Mouse (Mus musculus) liver, embryonic 16.5 days (tissue): Measurements from ENCODE around the gene Pmvk. TPM values are rescaled to one million over a fixed set of nuclear protein-coding genes. Genes with fewer than 3 reads are reported as not detected.

Source experiments
- ATAC-seq: fragments of 200-750 bp; cut with Nextera tagmentation; 2 replicates; pipeline ENCODE4 v1.8.0; 2017; ENCODE audit warnings: low read depth, mild to moderate bottlenecking, moderate number of reproducible peaks, moderate library complexity
- H3K27ac ChIP-seq: fragments of 300-500 bp; sonication (generic); 2 replicates; pipeline ENCODE4 v1.5.1; 2014; ENCODE audit warnings: mild to moderate bottlenecking, low read length
- H3K27me3 ChIP-seq: fragments of 300-500 bp; sonication (generic); 2 replicates; pipeline ENCODE4 v1.6.1; 2014; ENCODE audit warnings: low read depth, low read length, mixed read lengths; ENCODE audit not compliant: control insufficient read depth, insufficient read depth
- H3K36me3 ChIP-seq: fragments of 300-500 bp; sonication (generic); 2 replicates; pipeline ENCODE4 v1.6.1; 2014; ENCODE audit warnings: mild to moderate bottlenecking; ENCODE audit not compliant: control insufficient read depth, insufficient read depth
- H3K4me1 ChIP-seq: fragments of 300-500 bp; sonication (generic); 2 replicates; pipeline ENCODE4 v1.6.1; 2014; ENCODE audit warnings: low read depth, low read length, mixed read lengths; ENCODE audit not compliant: control insufficient read depth
- H3K4me2 ChIP-seq: fragments of 300-500 bp; sonication (generic); 2 replicates; pipeline ENCODE4 v1.6.1; 2014; ENCODE audit warnings: low read depth, low read length, mixed read lengths
- H3K4me3 ChIP-seq: fragments of 300-500 bp; sonication (generic); 2 replicates; pipeline ENCODE4 v1.5.1; 2014; ENCODE audit warnings: low read depth, mild to moderate bottlenecking, low read length
- H3K9ac ChIP-seq: fragments of 300-500 bp; sonication (generic); 2 replicates; pipeline ENCODE4 v1.6.1; 2014; ENCODE audit warnings: low read depth, low read length
- H3K9me3 ChIP-seq: fragments of 300-500 bp; sonication (generic); replicated peaks from 2 replicates; pipeline ENCODE4 v1.6.1; 2016; ENCODE audit warnings: low read length; ENCODE audit not compliant: control insufficient read depth
- WGBS: fragments of 180-500 bp; shearing (Covaris S2); extraction: QIAGEN DNeasy Blood & Tissue Kit; methylation state at CpG from one replicate; pipeline ENCODE4 v1.1.7; 2014; ENCODE audit not compliant: insufficient replicate concordance; 5-methylcytosine and 5-hydroxymethylcytosine counted together
- polyA plus RNA-seq: library from polyadenylated mRNA; unstranded; fragments of >200 nt; fragmentation: Nextera tagmentation; extraction: Ambion mirVana; gene quantifications from 2 replicates; pipeline ENCODE4 v1.2.1, GENCODE M21; 2015

Gene Pmvk
- polyA plus RNA-seq, 1 experiment from 2014 or later: 34.8 TPM

GRCm38 (mm10) chr3:89456726-89457665 is 2.7 kb downstream of the Pmvk start:
- no peak overlapping the region for H3K27ac ChIP-seq
- peaks cover 21% of the 10 kb centered on the region for H3K4me1 ChIP-seq
- no peaks in the 10 kb centered on the region for H3K27me3 ChIP-seq
- ATAC-seq: 0 out of 2 replicates have a peak, but pooled peaks have one; percentile 10
- no peak overlapping the region for H3K9ac ChIP-seq
- H3K4me3 ChIP-seq: no peak overlapping the region
- no peak overlapping the region for H3K4me2 ChIP-seq
- WGBS: 33% methylated on average over 10 of the region's 10 CpGs
- no peaks in the 10 kb centered on the region for H3K36me3 ChIP-seq
- no peaks in the 10 kb centered on the region for H3K9me3 ChIP-seq

- peak; percentile 65 for ATAC-seq
These were observed 4.1 kb downstream of the Pmvk start for GRCm38 (mm10) chr3:89458372-89458964.

GRCm38 (mm10) chr3:89458965-89459807 is 4.8 kb downstream of the Pmvk start:
- ATAC-seq: peak; percentile 88
- no peaks in the 10 kb centered on the region for H3K36me3 ChIP-seq
- H3K4me2 ChIP-seq: peak overlapping the region; percentile 93
- peak overlapping the region; percentile 76 for H3K9ac ChIP-seq
- WGBS: 1% methylated on average over 34 of the region's 36 CpGs
- no peaks in the 10 kb centered on the region for H3K27me3 ChIP-seq
- no peaks in the 10 kb centered on the region for H3K9me3 ChIP-seq
- peak overlapping the region; percentile 79 for H3K27ac ChIP-seq
- peaks cover 21% of the 10 kb centered on the region for H3K4me1 ChIP-seq
- H3K4me3 ChIP-seq: peak overlapping the region; percentile 78

More at GRCm38 (mm10) chr3:89458372-89458964, 4.1 kb downstream of the Pmvk start:
- H3K27ac ChIP-seq: peak overlapping the region; percentile 74
- H3K4me3 ChIP-seq: peak overlapping the region; percentile 78
- H3K4me1 ChIP-seq: peaks cover 21% of the 10 kb centered on the region
- H3K9ac ChIP-seq: 0 out of 2 replicates have a peak overlapping the region, but pooled peaks have one; percentile 1
- WGBS: 37% methylated on average over 13 of the region's 13 CpGs
- peak overlapping the region; percentile 93 for H3K4me2 ChIP-seq
- no peaks in the 10 kb centered on the region for H3K36me3 ChIP-seq
- H3K9me3 ChIP-seq: no peaks in the 10 kb centered on the region
- H3K27me3 ChIP-seq: no peaks in the 10 kb centered on the region

GRCm38 (mm10) chr3:89468268-89468667 is 13.9 kb downstream of the Pmvk start:
- WGBS: 51% methylated on average over 4 of the region's 4 CpGs

GRCm38 (mm10) chr3:89472280-89472679 is 17.9 kb downstream of the Pmvk start:
- Histone ChIP-seq H3K27me3 (no peaks in the 10 kb centered on the region), H3K4me2 (no peak overlapping the region), H3K9ac (no peak overlapping the region), H3K36me3 (no peaks in the 10 kb centered on the region), H3K27ac (no peak overlapping the region), H3K9me3 (no peaks in the 10 kb centered on the region), H3K4me3 (no peak overlapping the region), H3K4me1 (no peaks in the 10 kb centered on the region)
- 36% methylated on average over 7 of the region's 7 CpGs for WGBS
- no peak for ATAC-seq

More at GRCm38 (mm10) chr3:89468268-89468667, 13.9 kb downstream of the Pmvk start:
- Histone ChIP-seq H3K27ac (no peak overlapping the region), H3K36me3 (no peaks in the 10 kb centered on the region), H3K4me1 (no peaks in the 10 kb centered on the region), H3K9me3 (no peaks in the 10 kb centered on the region), H3K4me2 (no peak overlapping the region), H3K27me3 (no peaks in the 10 kb centered on the region), H3K9ac (no peak overlapping the region), H3K4me3 (no peak overlapping the region)
- no peak for ATAC-seq

GRCm38 (mm10) chr3:89473838-89474237 is 19.5 kb downstream of the Pmvk start:
- no peaks in the 10 kb centered on the region for H3K27me3 ChIP-seq
- no peak overlapping the region for H3K27ac ChIP-seq
- no peak overlapping the region for H3K4me2 ChIP-seq
- no peak overlapping the region for H3K9ac ChIP-seq
- no peaks in the 10 kb centered on the region for H3K36me3 ChIP-seq
- H3K4me1 ChIP-seq: no peaks in the 10 kb centered on the region
- H3K9me3 ChIP-seq: no peaks in the 10 kb centered on the region
- ATAC-seq: no peak
- WGBS: 30% methylated on average over 6 of the region's 6 CpGs
- no peak overlapping the region for H3K4me3 ChIP-seq

- 70% methylated on average over 6 of the region's 6 CpGs for WGBS
- Histone ChIP-seq H3K36me3 (no peaks in the 10 kb centered on the region), H3K9me3 (no peaks in the 10 kb centered on the region), H3K4me1 (no peaks in the 10 kb centered on the region), H3K27me3 (no peaks in the 10 kb centered on the region), H3K9ac (no peak overlapping the region), H3K4me2 (no peak overlapping the region), H3K27ac (no peak overlapping the region), H3K4me3 (no peak overlapping the region)
- ATAC-seq: no peak
These were observed 24.7 kb downstream of the Pmvk start for GRCm38 (mm10) chr3:89479055-89479454.

- H3K4me3 ChIP-seq: no peak overlapping the region
- H3K9ac ChIP-seq: no peak overlapping the region
- H3K4me1 ChIP-seq: no peaks in the 10 kb centered on the region
- H3K27me3 ChIP-seq: no peaks in the 10 kb centered on the region
- 38% methylated on average over 2 of the region's 2 CpGs for WGBS
- H3K36me3 ChIP-seq: no peaks in the 10 kb centered on the region
- ATAC-seq: no peak
- H3K9me3 ChIP-seq: no peaks in the 10 kb centered on the region
- no peak overlapping the region for H3K4me2 ChIP-seq
- H3K27ac ChIP-seq: no peak overlapping the region
These were observed 27.1 kb downstream of the Pmvk start for GRCm38 (mm10) chr3:89481488-89481887.
